Mouse (Mus musculus) adrenal gland, postnatal 10 days (tissue): ENCODE measurements around the gene Disp2. TPM values are rescaled to one million over a fixed set of nuclear protein-coding genes. Genes with fewer than 3 reads are reported as not detected.

ENCODE experiments used
- DNase-seq: peaks from one replicate; pipeline ENCODE4 v3.0.0; 2021; ENCODE audit warnings: mixed read lengths
- long read RNA-seq, 2 experiments: library from polyadenylated mRNA; stranded (forward); transcript quantifications; one replicate each; pipeline ENCODE4 v2.0.0; 2021
- total RNA-seq, 2 experiments: library from RNA; stranded (reverse); gene quantifications; 2 replicates each; pipeline ENCODE4 v1.2.3; 2021

The Disp2 gene
- 10 to 100 TPM; 22.0 to 26.2 TPM for total RNA-seq
- long read RNA-seq, experiment 1, partial matches to known transcripts, result 0 of 4 reads
- long read RNA-seq, experiment 1, other reads (novel, unspliced or antisense), result 4 of 4 reads
- long read RNA-seq, experiment 2, full-length matches to known transcripts, result 1 of 8 reads
- long read RNA-seq, experiment 2, partial matches to known transcripts, result 5 of 8 reads
- long read RNA-seq, experiment 2, other reads (novel, unspliced or antisense), result 2 of 8 reads

GRCm38 (mm10) chr2:118779504-118780480, at the start of gene Disp2:
TSS of gene Disp2 (plus strand) at chr2:118779719.
- peak; percentile 97 for DNase-seq

- DNase-seq, result no peak
These were observed 49.5 kb upstream of the Disp2 start for GRCm38 (mm10) chr2:118729816-118730621.

- peak; percentile 90 for DNase-seq
These were observed 49.0 kb upstream of the Disp2 start for GRCm38 (mm10) chr2:118730622-118730915.

GRCm38 (mm10) chr2:118731981-118732380, 47.5 kb upstream of the Disp2 start:
- no peak for DNase-seq

GRCm38 (mm10) chr2:118733341-118733740, 46.2 kb upstream of the Disp2 start:
- DNase-seq, result no peak

- no peak for DNase-seq
These were observed 39.2 kb upstream of the Disp2 start for GRCm38 (mm10) chr2:118740341-118740740.

- no peak for DNase-seq
These were observed 38.3 kb upstream of the Disp2 start for GRCm38 (mm10) chr2:118741183-118741582.

- peak; percentile 55 for DNase-seq
These were observed 36.1 kb upstream of the Disp2 start for GRCm38 (mm10) chr2:118743261-118743943.

- DNase-seq, result no peak
These were observed 34.9 kb upstream of the Disp2 start for GRCm38 (mm10) chr2:118744621-118745020.

GRCm38 (mm10) chr2:118745232-118745884, 34.2 kb upstream of the Disp2 start, which contains the start of gene Inafm2:
TSS of gene Inafm2 (plus strand) at chr2:118745758.
- DNase-seq, result peak; percentile 95

GRCm38 (mm10) chr2:118745915-118746901, 33.3 kb upstream of the Disp2 start:
- peak; percentile 53 for DNase-seq

GRCm38 (mm10) chr2:118747301-118747960, 32.1 kb upstream of the Disp2 start:
- peak; percentile 55 for DNase-seq

GRCm38 (mm10) chr2:118749341-118749884, 30.1 kb upstream of the Disp2 start:
- DNase-seq, result no peak

GRCm38 (mm10) chr2:118750476-118750875, 29.0 kb upstream of the Disp2 start:
- no peak for DNase-seq

GRCm38 (mm10) chr2:118751896-118752791, 27.4 kb upstream of the Disp2 start:
- DNase-seq, result no peak

GRCm38 (mm10) chr2:118752792-118753108, 26.8 kb upstream of the Disp2 start:
- DNase-seq, result no peak

GRCm38 (mm10) chr2:118754143-118754542, 25.4 kb upstream of the Disp2 start:
- no peak for DNase-seq

GRCm38 (mm10) chr2:118755407-118755806, 24.1 kb upstream of the Disp2 start:
- no peak for DNase-seq
